Mouse (Mus musculus) CH12F3 (cell line): ENCODE measurements around the gene Zfand2b.

ENCODE experiments used
- in situ Hi-C: fragments of 300-500 bp; cut with MboI; formaldehyde crosslinking; loops from 2 replicates; pipeline ENCODE4 v1.14.3; 2020; ENCODE audit warnings: low sequenced_read_pairs

The Zfand2b gene

GRCm38 (mm10) chr1:75159540-75160255, 8.7 kb upstream of the Zfand2b start:
- in situ Hi-C loops, result no loop called here

DNA sequence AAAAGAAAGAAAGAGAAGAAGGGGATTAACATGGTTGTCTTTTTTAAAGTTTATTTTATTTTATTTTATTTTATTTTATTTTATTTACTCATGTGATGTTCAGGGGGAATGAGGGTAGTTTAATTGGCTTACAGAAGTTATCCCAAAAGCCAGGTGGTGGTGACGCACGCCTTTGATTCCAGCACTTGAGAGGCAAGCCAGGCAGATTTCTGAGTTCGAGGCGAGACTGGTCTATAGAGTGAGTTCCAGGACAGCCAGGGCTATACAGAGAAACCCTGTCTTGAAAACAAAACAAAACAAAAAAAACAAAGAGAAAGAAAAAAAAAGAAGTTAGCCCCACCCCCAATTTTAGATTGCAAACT, 8.2 kb upstream of the Zfand2b start:
- in situ Hi-C loops, result no loop called here

GRCm38 (mm10) chr1:75168093-75168471, 364 bp upstream of the Zfand2b start:
- in situ Hi-C loops, result no loop called here

- in situ Hi-C loops, result no loop called here
Observed at GRCm38 (mm10) chr1:75179334-75180104, 11.1 kb downstream of the Zfand2b start.

GRCm38 (mm10) chr1:75180105-75180590, 11.7 kb downstream of the Zfand2b start, which contains the start of gene Abcb6:
Gene Abcb6, minus strand, starts transcription at chr1:75180392.
- in situ Hi-C loops, result no loop called here

- in situ Hi-C loops, result no loop called here
Observed at GRCm38 (mm10) chr1:75180741-75181140, 12.3 kb downstream of the Zfand2b start.

- in situ Hi-C loops, result no loop called here
Observed at GRCm38 (mm10) chr1:75181377-75181870, 13.0 kb downstream of the Zfand2b start.

DNA sequence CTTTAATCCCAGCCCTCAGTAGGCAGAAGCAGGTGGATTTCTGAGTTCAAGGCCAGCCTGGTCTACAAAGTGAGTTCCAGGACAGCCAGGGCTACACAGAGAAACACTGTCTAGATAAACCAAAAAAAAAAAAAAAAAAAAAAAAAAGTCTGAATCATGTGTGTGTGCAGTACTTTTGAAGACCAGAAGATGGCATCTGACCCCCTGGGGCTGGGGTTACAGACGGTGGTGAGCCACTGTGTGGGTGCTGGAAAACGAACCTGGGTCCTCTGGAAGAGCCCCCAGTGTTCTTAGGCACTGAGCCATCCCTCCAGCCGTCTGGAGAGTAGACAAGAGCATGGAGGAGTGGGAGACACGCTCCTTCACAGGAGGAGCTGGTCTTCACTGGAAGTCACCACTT, 13.7 kb downstream of the Zfand2b start:
- in situ Hi-C loops, result no loop called here

DNA sequence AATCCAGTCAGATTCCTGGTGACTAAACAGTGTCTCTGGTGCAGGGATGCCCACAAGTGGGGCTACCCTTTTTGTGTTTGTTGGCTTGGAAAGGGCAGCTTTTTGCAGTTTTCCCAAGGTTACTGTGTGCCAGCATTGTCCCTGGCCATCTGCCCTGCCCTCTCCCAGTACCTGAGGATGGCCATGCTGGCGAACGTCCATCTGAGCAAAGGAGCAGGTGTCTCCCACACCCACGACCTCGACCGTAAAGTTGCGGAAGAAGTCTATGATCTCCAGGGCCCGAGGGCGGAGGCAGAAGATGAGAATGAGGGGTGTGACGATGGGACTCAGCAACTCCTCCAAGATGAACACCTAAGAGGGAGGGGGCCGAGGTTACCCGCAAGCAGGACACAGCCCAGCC, 17.0 kb downstream of the Zfand2b start:
- in situ Hi-C loops, result no loop called here

- in situ Hi-C loops, result no loop called here
Observed at GRCm38 (mm10) chr1:75187126-75187525, 18.7 kb downstream of the Zfand2b start.

DNA sequence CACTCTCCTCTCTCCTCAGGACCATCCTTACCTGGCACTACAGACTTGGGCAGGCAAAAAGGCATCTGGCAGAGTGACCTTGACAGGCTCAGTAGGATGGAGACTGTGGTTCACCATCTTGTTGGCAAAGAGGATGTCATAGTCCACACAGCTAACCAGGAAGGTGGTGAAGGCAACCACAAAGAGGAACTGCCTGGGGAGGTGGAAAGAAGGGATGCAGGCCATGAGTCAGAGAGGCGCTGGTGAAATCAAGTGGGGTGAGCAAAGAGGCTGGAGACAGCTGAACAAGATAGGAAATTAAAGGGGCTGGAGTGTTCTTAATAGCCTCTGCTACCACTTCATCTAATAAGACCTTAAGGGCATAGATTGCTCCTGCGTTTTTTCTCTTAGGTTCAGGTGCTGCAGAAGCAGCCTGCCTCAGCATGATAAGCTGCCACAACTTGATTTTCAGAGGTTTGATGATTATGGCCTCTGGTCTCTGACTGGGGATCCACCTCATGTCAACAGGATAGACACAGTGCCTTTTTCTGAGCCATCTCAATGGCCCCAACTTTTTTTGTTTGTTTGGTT, 19.6 kb downstream of the Zfand2b start:
- in situ Hi-C loops, result no loop called here

- in situ Hi-C loops, result no loop called here
Observed at GRCm38 (mm10) chr1:75190577-75190976, 22.1 kb downstream of the Zfand2b start.

DNA sequence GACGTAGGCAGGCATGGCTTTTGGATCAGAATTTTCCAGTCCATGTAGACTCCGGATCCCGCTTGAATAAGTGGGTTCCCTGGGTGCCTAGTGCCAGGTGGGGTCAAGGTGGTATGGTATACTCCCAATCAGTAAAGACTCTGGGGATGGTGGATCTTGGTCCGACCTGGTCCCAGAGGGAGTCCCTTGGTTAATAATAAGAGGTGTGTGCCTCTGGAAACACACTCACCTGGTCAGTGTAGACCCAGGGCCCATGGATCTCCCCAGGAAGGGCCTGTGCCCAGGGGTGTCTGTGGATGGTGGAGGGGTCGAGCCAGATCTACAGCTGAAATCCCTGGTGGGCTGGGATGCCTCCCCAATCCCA, 22.8 kb downstream of the Zfand2b start:
- in situ Hi-C loops, result no loop called here

- in situ Hi-C loops, result no loop called here
Observed at GRCm38 (mm10) chr1:75191622-75192402, 23.4 kb downstream of the Zfand2b start, which contains the start of the genes Ankzf1 and Atg9a. Gene Ankzf1, plus strand, starts transcription at chr1:75192151. Gene Atg9a, minus strand, starts transcription at chr1:75192196.

DNA sequence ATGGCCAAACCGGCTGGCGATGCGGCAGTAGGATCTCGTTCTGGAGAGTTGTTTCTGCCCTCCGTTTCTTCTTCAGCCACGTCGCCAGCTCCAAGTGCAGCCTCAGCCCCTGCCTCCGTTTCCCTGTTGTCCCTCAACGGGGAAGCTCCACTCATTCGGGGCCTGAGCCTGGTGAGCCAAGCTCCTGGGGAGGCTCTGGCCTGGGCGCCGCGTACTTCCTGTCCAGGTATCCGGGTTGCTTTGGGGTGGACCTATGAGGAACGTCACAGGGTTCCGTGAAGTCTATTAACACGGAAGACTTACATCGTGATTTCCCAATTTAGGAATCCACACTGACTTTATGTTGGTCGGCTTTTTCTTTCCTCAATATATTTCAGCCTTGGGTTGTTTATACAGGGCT, 24.0 kb downstream of the Zfand2b start:
- in situ Hi-C loops, result no loop called here

- in situ Hi-C loops, result no loop called here
Observed at GRCm38 (mm10) chr1:75201236-75201635, 32.8 kb downstream of the Zfand2b start.

DNA sequence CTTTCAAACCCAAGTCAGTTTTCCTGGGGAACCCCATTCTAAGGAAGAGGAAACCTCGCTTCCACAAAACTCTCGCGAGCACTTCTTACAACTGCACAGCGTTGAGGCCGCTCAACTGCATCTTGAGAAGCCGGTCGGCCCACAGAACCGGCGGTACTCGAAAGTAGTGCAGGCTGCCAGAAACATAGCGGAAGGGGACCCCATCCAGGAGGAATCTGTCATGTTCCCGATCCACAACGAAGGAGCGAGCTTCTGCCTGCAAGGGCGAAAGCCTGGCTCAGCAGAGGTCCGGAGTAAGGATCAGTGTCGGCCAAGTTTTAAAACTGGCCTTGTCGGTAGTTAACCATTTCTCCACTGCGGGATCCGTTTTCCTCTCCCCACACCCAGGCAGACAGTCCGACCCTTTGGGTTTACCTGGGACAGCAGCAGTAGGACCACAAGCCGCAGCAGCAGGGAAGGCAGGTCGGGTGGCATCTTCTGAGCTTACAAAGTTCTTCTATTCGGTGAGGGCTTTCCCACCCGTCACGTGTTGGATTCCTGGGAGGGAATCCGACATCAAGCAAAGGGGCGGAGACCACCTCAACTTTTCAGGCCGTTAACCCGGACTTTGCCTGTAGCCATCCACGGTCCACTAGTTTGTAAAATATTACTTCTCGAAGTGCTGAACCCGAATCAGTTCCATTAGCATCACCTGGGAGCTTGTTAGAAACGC, 40.7 kb downstream of the Zfand2b start:
- in situ Hi-C loops, result no loop called here

GRCm38 (mm10) chr1:75210136-75211087, 42.0 kb downstream of the Zfand2b start, which contains the start of the genes Glb1l and Stk16:
Gene Glb1l, minus strand, starts transcription at chr1:75210813.
Gene Stk16, plus strand, starts transcription at chr1:75210838.
- in situ Hi-C loops, result no loop called here

DNA sequence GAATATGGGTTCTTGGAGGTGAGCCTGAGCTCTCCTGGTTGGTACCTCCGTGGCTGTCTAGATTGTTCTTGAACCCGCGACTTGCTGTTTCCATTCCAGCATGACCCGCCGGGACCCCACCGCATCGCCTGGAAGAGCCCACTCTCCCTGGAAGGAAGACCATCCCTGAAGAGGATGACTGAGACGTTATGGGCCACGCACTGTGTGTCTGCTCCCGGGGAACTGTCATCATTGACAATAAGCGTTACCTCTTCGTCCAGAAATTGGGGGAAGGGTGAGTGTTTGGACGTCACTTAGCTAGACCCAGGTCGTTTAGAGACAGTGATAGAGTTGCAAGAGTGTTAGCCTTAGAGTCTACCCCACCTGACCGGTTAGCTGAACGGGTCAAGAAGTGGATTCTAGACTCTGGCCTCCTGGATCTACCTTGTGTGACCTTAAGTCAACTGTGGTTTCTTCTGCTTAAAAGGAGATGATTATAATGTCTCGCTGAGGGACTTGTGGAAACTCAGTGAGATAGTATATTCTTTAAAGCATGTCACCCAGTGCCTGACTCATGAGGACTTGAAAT, 42.8 kb downstream of the Zfand2b start:
- in situ Hi-C loops, result no loop called here
